ENCODE assay signal across 25 mouse cellular contexts in the genomic region with DNA sequence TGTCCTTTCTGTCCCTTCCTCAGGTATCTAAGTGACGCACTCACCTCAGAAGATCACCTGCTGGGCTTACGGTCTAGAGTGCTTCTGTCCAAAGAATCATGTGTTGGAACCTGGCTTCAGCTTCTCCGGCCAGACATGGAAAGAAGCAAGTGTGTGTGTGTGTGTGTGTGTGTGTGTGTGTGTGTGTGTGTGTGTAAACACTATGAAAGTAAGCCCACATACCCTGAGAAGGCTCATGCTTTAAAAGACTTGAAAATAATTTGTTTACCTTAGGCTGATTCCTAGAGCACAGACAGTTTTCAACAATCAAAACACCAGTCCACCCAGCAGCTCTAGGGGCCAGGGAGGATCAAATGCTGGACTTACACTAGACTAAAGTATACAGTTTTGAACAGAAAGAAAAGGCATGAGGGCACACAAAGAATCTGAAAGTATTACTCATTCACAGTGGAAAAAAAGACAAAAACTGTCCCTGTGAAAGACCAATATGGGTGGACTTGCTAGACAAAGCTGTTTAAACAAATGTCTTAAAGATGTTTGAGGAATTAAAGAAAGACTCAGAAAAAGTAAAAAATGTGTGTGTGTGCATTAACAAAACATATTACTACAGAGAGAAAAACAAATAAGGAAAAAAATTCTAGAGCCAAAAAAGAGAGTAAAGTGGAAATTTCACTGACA.
DNase-seq lines count a peak whose midpoint lies in the region; ATAC-seq and TF ChIP-seq lines count a peak whose summit lies in the region.
"Had no signal": no experiment of that assay in that cellular context is flagged by ENCODE, and none has a peak within 500 bp of the region (broad histone marks: within the 10 kb centered on the region; RNA-seq: fewer than 3 reads in every experiment).

No protein-coding gene starts in this region.

- ATAC-seq in heart, embryonic 13.5 days (ENCODE audit: extremely low read depth, insufficient number of reproducible peaks, low FRiP score, low TSS enrichment) = no peak
- ATAC-seq in liver, embryonic 13.5 days (ENCODE audit: low read depth) = no peak

- H3K4me2 ChIP-seq in heart, embryonic 13.5 days = no peak overlapping the region
- H3K4me2 ChIP-seq in liver, embryonic 13.5 days = no peak overlapping the region
- H3K4me2 ChIP-seq: heart, embryonic 15.5 days; hindbrain, embryonic 14.5 days; kidney, embryonic 15.5 days; liver, embryonic 12.5 days had no signal

- no peak for TF ChIP-seq CTCF in testis, adult 2 months (IDR thresholded peaks at IDR 0.05; ENCODE audit: control insufficient read depth, insufficient read depth, insufficient replicate concordance, low read depth, low read length)

- no peaks in the 10 kb centered on the region for H3K27me3 ChIP-seq in heart, embryonic 13.5 days (replicated peaks)
- H3K27me3 ChIP-seq in liver, embryonic 13.5 days = no peaks in the 10 kb centered on the region
- no peaks in the 10 kb centered on the region for H3K27me3 ChIP-seq in testis, adult 2 months (ENCODE audit: control insufficient read depth, insufficient read depth, low read length)
- H3K27me3 ChIP-seq: heart, embryonic 15.5 days; kidney, embryonic 15.5 days; liver, embryonic 12.5 days had no signal

- no peak overlapping the region for H3K4me3 ChIP-seq in heart, embryonic 13.5 days
- H3K4me3 ChIP-seq in liver, embryonic 13.5 days (replicated peaks) = no peak overlapping the region
- no peak overlapping the region for H3K4me3 ChIP-seq in testis, adult 2 months (ENCODE audit: control insufficient read depth, low read depth, low read length)
- H3K4me3 ChIP-seq: heart, adult 2 months; heart, embryonic 15.5 days; kidney, embryonic 15.5 days; left cerebral cortex, adult 2 months; liver, embryonic 12.5 days had no signal

- H3K9ac ChIP-seq in heart, embryonic 13.5 days = no peak overlapping the region
- no peak overlapping the region for H3K9ac ChIP-seq in liver, embryonic 13.5 days
- H3K9ac ChIP-seq: heart, embryonic 15.5 days; hindbrain, embryonic 14.5 days; kidney, embryonic 15.5 days; liver, embryonic 12.5 days had no signal

- intact Hi-C loops in heart, postnatal 36 days (cut with DNase I) = no loop called here

- 0 out of 2 replicates have a peak overlapping the region, but pooled peaks have one; percentile 39 for H3K27ac ChIP-seq in heart, embryonic 13.5 days (replicated peaks)
- H3K27ac ChIP-seq in liver, embryonic 13.5 days = peak overlapping the region; percentile 22; the same call in 1 of the 2 replicates
- peak overlapping the region; percentile 54; the same call in 1 of the 2 replicates for H3K27ac ChIP-seq in testis, adult 2 months (ENCODE audit: control insufficient read depth, insufficient read depth, low read depth, low read length)
- H3K27ac ChIP-seq: heart, adult 2 months; heart, embryonic 15.5 days; hindbrain, embryonic 14.5 days; kidney, embryonic 15.5 days; left cerebral cortex, adult 2 months; liver, embryonic 12.5 days had no signal

- no peak for DNase-seq in heart, postnatal 36 days
- no peak for DNase-seq in liver, embryonic 13.5 days
- no peak for DNase-seq in liver
- DNase-seq in testis, postnatal 10 days (ENCODE audit: low spot score) = no peak
- DNase-seq in ovary, postnatal 14 days (ENCODE audit: low spot score) = no peak
- no peak for DNase-seq in embryo, embryonic 9.5 days (ENCODE audit: extremely low spot score)
- DNase-seq: adrenal gland, postnatal 25 days; embryo, embryonic 11 days; gastrocnemius, postnatal 25 days; heart, adult 2 months; heart, postnatal 4 days; kidney, adult 11 months; kidney, postnatal 36 days; lung, postnatal 36 days; midbrain, embryonic 14.5 days; right cerebral cortex, postnatal 25 days; spleen, adult 18-20 months; thymus, postnatal 14 days had no signal

- H3K9me3 ChIP-seq in heart, embryonic 13.5 days = no peaks in the 10 kb centered on the region
- no peaks in the 10 kb centered on the region for H3K9me3 ChIP-seq in liver, embryonic 13.5 days (replicated peaks)
- H3K9me3 ChIP-seq: heart, embryonic 15.5 days; kidney, embryonic 15.5 days; liver, embryonic 12.5 days had no signal

- WGBS in heart, embryonic 13.5 days = 87% methylated on average over 3 of the region's 3 CpGs
- 90% methylated on average over 3 of the region's 3 CpGs for WGBS in liver, embryonic 13.5 days (ENCODE audit: insufficient replicate concordance)

- peaks cover 13% of the 10 kb centered on the region for H3K36me3 ChIP-seq in heart, embryonic 13.5 days
- peaks cover 19% of the 10 kb centered on the region for H3K36me3 ChIP-seq in liver, embryonic 13.5 days
- no peaks in the 10 kb centered on the region for H3K36me3 ChIP-seq in testis, adult 2 months (ENCODE audit: control insufficient read depth, insufficient read depth, low read length)
- H3K36me3 ChIP-seq: heart, embryonic 15.5 days had no signal

- TF ChIP-seq POLR2A in testis, adult 2 months (IDR thresholded peaks at IDR 0.05; ENCODE audit: control insufficient read depth, low read depth, low read length) = no peak

- H3K4me1 ChIP-seq in heart, embryonic 13.5 days = peaks cover 29% of the 10 kb centered on the region
- peaks cover 37% of the 10 kb centered on the region for H3K4me1 ChIP-seq in liver, embryonic 13.5 days (replicated peaks)
- H3K4me1 ChIP-seq in testis, adult 2 months (ENCODE audit: control insufficient read depth, insufficient read depth, low read length) = no peaks in the 10 kb centered on the region
